ENCODE assay signal across 10 mouse cellular contexts in the genomic region with DNA sequence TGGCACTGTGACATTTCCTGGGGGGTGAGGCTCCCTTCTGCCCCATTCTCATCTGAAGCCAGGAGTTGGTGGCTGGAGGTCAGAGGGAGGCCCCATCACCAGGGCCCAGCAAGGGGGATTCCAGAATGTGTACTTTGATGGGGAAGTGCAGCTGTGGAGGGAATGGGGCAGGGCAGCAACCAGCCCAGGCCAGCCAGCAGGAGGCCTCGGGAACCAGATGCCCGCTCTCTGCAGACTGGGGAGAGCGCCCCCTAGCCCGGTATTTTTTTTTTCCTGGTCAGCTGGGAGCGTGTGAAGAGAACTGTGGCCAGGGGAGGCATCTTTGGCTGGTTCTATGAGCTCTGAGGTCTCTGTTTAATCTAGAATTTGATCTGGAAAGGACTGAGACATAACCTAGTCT. TPM values are rescaled to one million over a fixed set of nuclear protein-coding genes. Genes with fewer than 3 reads are reported as not detected.
DNase-seq lines count a peak whose midpoint lies in the region; ATAC-seq and TF ChIP-seq lines count a peak whose summit lies in the region.
"Had no signal": no experiment of that assay in that cellular context is flagged by ENCODE, and none has a peak within 500 bp of the region (broad histone marks: within the 10 kb centered on the region; RNA-seq: fewer than 3 reads in every experiment).

No protein-coding gene starts in this region.

- 15% methylated on average over 5 of the region's 5 CpGs for WGBS in heart, embryonic 12.5 days
- 21% methylated on average over 5 of the region's 5 CpGs for WGBS in midbrain, postnatal 0 days
- 4% methylated on average over 5 of the region's 5 CpGs for WGBS in midbrain, embryonic 15.5 days
- 10% methylated on average over 5 of the region's 5 CpGs for WGBS in limb, embryonic 14.5 days

- TF ChIP-seq CTCF in midbrain, postnatal 0 days (IDR thresholded peaks at IDR 0.05), result peak; percentile 49
- peak in 2 of 3 experiments; percentile 42 to 57; a peak in 5 of 6 replicates for TF ChIP-seq CTCF in MEL (IDR thresholded peaks at IDR 0.05 in 2 of 3, conservative IDR thresholded peaks at IDR 0.05 in 1 of 3; ENCODE audit: control insufficient read depth in 1 of 3, insufficient read depth in 1 of 3, low read depth in 2 of 3, low read length in 3 of 3, poor library complexity in 1 of 3, severe bottlenecking in 1 of 3)

- ATAC-seq in heart, embryonic 12.5 days (ENCODE audit: insufficient number of reproducible peaks, low FRiP score), result no peak
- ATAC-seq in midbrain, postnatal 0 days (ENCODE audit: low FRiP score), result no peak
- no peak for ATAC-seq in midbrain, embryonic 15.5 days (replicated peaks)
- ATAC-seq in limb, embryonic 14.5 days (ENCODE audit: low FRiP score, low read depth), result no peak
- ATAC-seq: intestine, embryonic 15.5 days had no signal

- H3K4me2 ChIP-seq in heart, embryonic 12.5 days, result no peak overlapping the region
- H3K4me2 ChIP-seq in midbrain, postnatal 0 days (ENCODE audit: low read depth, low read length, poor library complexity, severe bottlenecking), result no peak overlapping the region
- H3K4me2 ChIP-seq in midbrain, embryonic 15.5 days, result no peak overlapping the region
- 0 out of 2 replicates have a peak overlapping the region, but pooled peaks have one; percentile 17 for H3K4me2 ChIP-seq in limb, embryonic 14.5 days (replicated peaks; ENCODE audit: low read depth, low read length, severe bottlenecking)
- H3K4me2 ChIP-seq: intestine, embryonic 15.5 days had no signal

- H3K36me3 ChIP-seq in heart, embryonic 12.5 days, result no peaks in the 10 kb centered on the region
- no peaks in the 10 kb centered on the region for H3K36me3 ChIP-seq in midbrain, postnatal 0 days (ENCODE audit: insufficient read depth, low read length)
- no peaks in the 10 kb centered on the region for H3K36me3 ChIP-seq in midbrain, embryonic 15.5 days (replicated peaks)
- H3K36me3 ChIP-seq in MEL (ENCODE audit: control insufficient read depth in 1 of 2, insufficient read depth in 2 of 2, low read length in 2 of 2), result no peaks in the 10 kb centered on the region
- H3K36me3 ChIP-seq in limb, embryonic 14.5 days (ENCODE audit: control insufficient read depth, insufficient read depth, low read length), result no peaks in the 10 kb centered on the region
- H3K36me3 ChIP-seq: intestine, embryonic 15.5 days had no signal

- peaks cover 28% of the 10 kb centered on the region for H3K4me1 ChIP-seq in heart, embryonic 12.5 days (replicated peaks)
- 0 out of 2 replicates have a peak, but pooled peaks cover 3% of the 10 kb centered on the region for H3K4me1 ChIP-seq in midbrain, postnatal 0 days (ENCODE audit: insufficient read depth, low read length)
- peaks cover 24% of the 10 kb centered on the region for H3K4me1 ChIP-seq in midbrain, embryonic 15.5 days
- peaks cover 0 to 3% of the 10 kb centered on the region in 2 experiments; a peak in 1 of 4 replicates for H3K4me1 ChIP-seq in MEL (ENCODE audit: control insufficient read depth in 1 of 2, insufficient read depth in 2 of 2, low read length in 2 of 2)
- H3K4me1 ChIP-seq in limb, embryonic 14.5 days (ENCODE audit: control insufficient read depth, insufficient read depth, low read length), result peaks cover 11% of the 10 kb centered on the region

- TF ChIP-seq POLR2A in MEL (IDR thresholded peaks at IDR 0.05; ENCODE audit: control insufficient read depth in 1 of 2, insufficient read depth in 1 of 2, low read depth in 1 of 2, low read length in 2 of 2, poor library complexity in 1 of 2), result no peak
- no peak for TF ChIP-seq POLR2A in limb, embryonic 14.5 days (IDR thresholded peaks at IDR 0.05; ENCODE audit: borderline replicate concordance, extremely low read depth, insufficient read depth, insufficient read length)

- intact Hi-C loops in left cerebral cortex, postnatal 4 days (cut with DNase I), result no loop called here

- TF ChIP-seq EP300 in MEL (IDR thresholded peaks at IDR 0.05; ENCODE audit: low read depth in 1 of 2, low read length in 2 of 2), result no peak

- no peak overlapping the region for H3K27ac ChIP-seq in heart, embryonic 12.5 days (ENCODE audit: poor library complexity, severe bottlenecking)
- no peak overlapping the region for H3K27ac ChIP-seq in midbrain, postnatal 0 days (ENCODE audit: low read depth, low read length)
- no peak overlapping the region for H3K27ac ChIP-seq in midbrain, embryonic 15.5 days
- H3K27ac ChIP-seq in MEL (ENCODE audit: control insufficient read depth, low read depth, low read length), result no peak overlapping the region
- H3K27ac ChIP-seq in limb, embryonic 14.5 days (replicated peaks; ENCODE audit: low read depth, low read length), result no peak overlapping the region
- H3K27ac ChIP-seq: intestine, embryonic 15.5 days had no signal

- no peak overlapping the region for H3K4me3 ChIP-seq in heart, embryonic 12.5 days
- no peak overlapping the region for H3K4me3 ChIP-seq in midbrain, postnatal 0 days (ENCODE audit: low read depth, low read length)
- H3K4me3 ChIP-seq in midbrain, embryonic 15.5 days, result no peak overlapping the region
- H3K4me3 ChIP-seq in MEL (ENCODE audit: control insufficient read depth in 1 of 2, insufficient read depth in 1 of 2, low read depth in 2 of 2, low read length in 2 of 2), result no peak overlapping the region
- H3K4me3 ChIP-seq in limb, embryonic 14.5 days (replicated peaks; ENCODE audit: low read length), result no peak overlapping the region
- H3K4me3 ChIP-seq: intestine, embryonic 15.5 days had no signal

- no peak overlapping the region for H3K9ac ChIP-seq in heart, embryonic 12.5 days
- no peak overlapping the region for H3K9ac ChIP-seq in midbrain, postnatal 0 days (replicated peaks; ENCODE audit: low read length, poor library complexity, severe bottlenecking)
- H3K9ac ChIP-seq in midbrain, embryonic 15.5 days, result no peak overlapping the region
- no peak overlapping the region for H3K9ac ChIP-seq in MEL (ENCODE audit: control insufficient read depth, low read depth, low read length, poor library complexity, severe bottlenecking)
- H3K9ac ChIP-seq in limb, embryonic 14.5 days (ENCODE audit: low read depth, low read length, severe bottlenecking), result no peak overlapping the region
- H3K9ac ChIP-seq: intestine, embryonic 15.5 days had no signal

- H3K27me3 ChIP-seq in heart, embryonic 12.5 days (replicated peaks), result peaks cover 89% of the 10 kb centered on the region
- peaks cover 49% of the 10 kb centered on the region for H3K27me3 ChIP-seq in midbrain, postnatal 0 days (ENCODE audit: insufficient read depth, low read length)
- peaks cover 75% of the 10 kb centered on the region for H3K27me3 ChIP-seq in midbrain, embryonic 15.5 days (replicated peaks)
- peaks cover 3 to 4% of the 10 kb centered on the region in 2 experiments; a peak in 3 of 4 replicates for H3K27me3 ChIP-seq in MEL (ENCODE audit: control insufficient read depth in 1 of 2, insufficient read depth in 2 of 2, low read length in 2 of 2)
- H3K27me3 ChIP-seq in limb, embryonic 14.5 days (ENCODE audit: control insufficient read depth, insufficient read depth, low read length), result peaks cover 52% of the 10 kb centered on the region

- H3K9me3 ChIP-seq in heart, embryonic 12.5 days (replicated peaks), result no peaks in the 10 kb centered on the region
- no peaks in the 10 kb centered on the region for H3K9me3 ChIP-seq in midbrain, postnatal 0 days (ENCODE audit: low read length)
- H3K9me3 ChIP-seq in midbrain, embryonic 15.5 days, result no peaks in the 10 kb centered on the region
- no peaks in the 10 kb centered on the region for H3K9me3 ChIP-seq in MEL (replicated peaks; ENCODE audit: insufficient read depth, low read length)
- no peaks in the 10 kb centered on the region for H3K9me3 ChIP-seq in limb, embryonic 14.5 days (ENCODE audit: control insufficient read depth, low read length)
- H3K9me3 ChIP-seq: intestine, embryonic 15.5 days had no signal

- peak; percentile 44 for DNase-seq in heart, postnatal 4 days
- DNase-seq in midbrain, postnatal 0 days (ENCODE audit: low spot score), result no peak
- no peak for DNase-seq in MEL (ENCODE audit: low read depth, low spot score)
- no peak for DNase-seq in limb, embryonic 14.5 days (ENCODE audit: low spot score)
- DNase-seq in left cerebral cortex, postnatal 4 days, result no peak
- no peak for DNase-seq in spleen, postnatal 36 days (ENCODE audit: low spot score in 2 of 2)
- DNase-seq: lung, postnatal 14 days had no signal

- no peak for TF ChIP-seq RAD21 in MEL (IDR thresholded peaks at IDR 0.05; ENCODE audit: low read depth, low read length)

- H3K79me2 ChIP-seq in MEL (ENCODE audit: control insufficient read depth, insufficient read depth, low read length, poor library complexity), result no peaks in the 10 kb centered on the region

RNA-seq across cellular contexts. Expression of gene Wnt6, which starts 4.1 kb away (rescaled TPM):
- total RNA-seq in heart, postnatal 4 days (2021), result under 1 TPM; 0.12 to 0.20 TPM
- 0.41 and 1.3 TPM in 2 replicates for polyA plus RNA-seq in heart, embryonic 12.5 days (2016; fragmentation: Nextera tagmentation; extraction: Ambion mirVana)
- total RNA-seq in midbrain, postnatal 0 days (2014; rRNA removed), result 6.2 and 8.4 TPM in 2 replicates
- 6.3 and 6.6 TPM in 2 replicates for polyA plus RNA-seq in midbrain, postnatal 0 days (2015; fragmentation: Nextera tagmentation; extraction: Ambion mirVana)
- polyA plus RNA-seq in midbrain, embryonic 15.5 days (2015; fragmentation: Nextera tagmentation; extraction: Ambion mirVana), result 5.6 and 7.2 TPM in 2 replicates
- 0.20 TPM in 1 of 2 replicates, not detected in the other for total RNA-seq in MEL (2012; rRNA removed)
- not detected for polyA plus RNA-seq in MEL (2012; ENCODE audit: insufficient read depth in 1 of 2, insufficient read length in 2 of 2, low read depth in 1 of 2, low replicate concordance in 2 of 2, missing spikeins in 1 of 2)
- 39.9 and 42.8 TPM in 2 replicates for polyA plus RNA-seq in limb, embryonic 14.5 days (2012; rRNA removed)
- 51.8 and 54.3 TPM in 2 replicates for polyA plus RNA-seq in limb, embryonic 14.5 days (2014; fragmentation: Nextera tagmentation; extraction: Ambion mirVana)
- 1 to 10 TPM; 3.5 to 5.1 TPM for total RNA-seq in left cerebral cortex, postnatal 4 days (2021)

RNA-seq across cellular contexts. Expression of gene Wnt10a, which starts 15.5 kb away (rescaled TPM):
- not detected for total RNA-seq in heart, postnatal 4 days (2021)
- 0.28 TPM in 1 of 2 replicates, not detected in the other for polyA plus RNA-seq in heart, embryonic 12.5 days (2016; fragmentation: Nextera tagmentation; extraction: Ambion mirVana)
- total RNA-seq in midbrain, postnatal 0 days (2014; rRNA removed), result 0.09 and 0.82 TPM in 2 replicates
- 0.10 and 0.38 TPM in 2 replicates for polyA plus RNA-seq in midbrain, postnatal 0 days (2015; fragmentation: Nextera tagmentation; extraction: Ambion mirVana)
- polyA plus RNA-seq in midbrain, embryonic 15.5 days (2015; fragmentation: Nextera tagmentation; extraction: Ambion mirVana), result 0.34 and 0.37 TPM in 2 replicates
- total RNA-seq in MEL (2012; rRNA removed), result not detected in 2 replicates
- polyA plus RNA-seq in MEL (2012; ENCODE audit: insufficient read depth in 1 of 2, insufficient read length in 2 of 2, low read depth in 1 of 2, low replicate concordance in 2 of 2, missing spikeins in 1 of 2), result not detected
- 3.8 and 4.7 TPM in 2 replicates for polyA plus RNA-seq in limb, embryonic 14.5 days (2012; rRNA removed)
- polyA plus RNA-seq in limb, embryonic 14.5 days (2014; fragmentation: Nextera tagmentation; extraction: Ambion mirVana), result 8.3 and 9.3 TPM in 2 replicates
- total RNA-seq in left cerebral cortex, postnatal 4 days (2021), result under 1 TPM in 1 of 2 experiments, not detected in 1; 0.38 TPM

RNA-seq across cellular contexts. Expression of gene Prkag3, which starts 26.8 kb away (rescaled TPM):
- 1 to 10 TPM; 3.7 to 4.1 TPM for total RNA-seq in heart, postnatal 4 days (2021)
- 6.0 and 7.2 TPM in 2 replicates for polyA plus RNA-seq in heart, embryonic 12.5 days (2016; fragmentation: Nextera tagmentation; extraction: Ambion mirVana)
- 0.11 TPM in 1 of 2 replicates, not detected in the other for total RNA-seq in midbrain, postnatal 0 days (2014; rRNA removed)
- polyA plus RNA-seq in midbrain, postnatal 0 days (2015; fragmentation: Nextera tagmentation; extraction: Ambion mirVana), result 0.09 TPM in 1 of 2 replicates, not detected in the other
- not detected in 2 replicates for polyA plus RNA-seq in midbrain, embryonic 15.5 days (2015; fragmentation: Nextera tagmentation; extraction: Ambion mirVana)
- not detected in 2 replicates for total RNA-seq in MEL (2012; rRNA removed)
- under 1 TPM in 1 of 2 experiments, not detected in 1; 0.03 TPM for polyA plus RNA-seq in MEL (2012; ENCODE audit: insufficient read depth in 1 of 2, insufficient read length in 2 of 2, low read depth in 1 of 2, low replicate concordance in 2 of 2, missing spikeins in 1 of 2)
- polyA plus RNA-seq in limb, embryonic 14.5 days (2012; rRNA removed), result 4.3 and 5.1 TPM in 2 replicates
- polyA plus RNA-seq in limb, embryonic 14.5 days (2014; fragmentation: Nextera tagmentation; extraction: Ambion mirVana), result 1.4 and 2.5 TPM in 2 replicates
- total RNA-seq in left cerebral cortex, postnatal 4 days (2021), result not detected
